Mouse (Mus musculus): Measurements from ENCODE around the gene Ddx19a.
"Not testable (repeated sequence)": the region's sequence is repeated elsewhere in the genome, so short reads cannot be mapped to it uniquely, and the experiment has no call there.

Ddx19a gene

DNA sequence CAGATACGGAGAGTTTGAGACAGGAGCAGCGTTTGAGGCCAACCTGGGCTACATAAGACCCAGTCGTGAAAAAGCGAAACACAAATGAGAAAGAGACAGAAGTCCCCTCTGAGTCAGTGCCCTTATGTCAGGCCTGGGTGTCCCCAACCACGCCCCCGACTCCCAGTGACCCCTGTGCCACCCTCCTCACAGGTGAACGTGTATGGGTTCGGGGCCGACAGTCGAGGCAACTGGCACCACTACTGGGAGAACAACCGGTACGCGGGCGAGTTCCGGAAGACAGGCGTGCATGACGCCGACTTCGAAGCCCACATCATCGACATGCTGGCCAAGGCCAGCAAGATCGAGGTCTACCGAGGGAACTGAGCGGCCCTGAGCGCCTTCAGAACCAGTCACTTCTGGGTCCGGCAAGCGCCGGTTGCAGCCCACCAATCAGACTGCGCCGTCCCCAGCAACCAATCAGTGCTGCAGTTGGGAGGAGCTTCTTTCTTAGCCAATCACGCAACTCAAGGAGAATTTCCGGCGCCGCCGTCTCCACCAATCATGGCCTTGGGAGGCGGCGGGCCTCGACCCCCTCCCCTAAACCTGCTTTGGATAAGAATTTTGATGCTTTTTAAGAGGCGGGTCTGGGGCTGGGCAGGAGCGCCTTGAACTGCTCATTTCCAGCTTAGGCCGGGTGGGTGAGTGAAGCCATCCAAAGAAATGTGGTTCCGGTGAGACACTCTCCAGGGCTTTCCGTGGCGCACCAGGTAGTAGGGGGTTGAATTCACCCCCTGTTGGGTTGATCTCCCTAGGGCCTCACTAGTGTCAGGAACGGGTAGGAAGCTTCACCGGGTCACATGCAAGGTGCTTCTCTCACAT lies 27.5 kb downstream of the Ddx19a start:
- peak; percentile 96 for DNase-seq

DNA sequence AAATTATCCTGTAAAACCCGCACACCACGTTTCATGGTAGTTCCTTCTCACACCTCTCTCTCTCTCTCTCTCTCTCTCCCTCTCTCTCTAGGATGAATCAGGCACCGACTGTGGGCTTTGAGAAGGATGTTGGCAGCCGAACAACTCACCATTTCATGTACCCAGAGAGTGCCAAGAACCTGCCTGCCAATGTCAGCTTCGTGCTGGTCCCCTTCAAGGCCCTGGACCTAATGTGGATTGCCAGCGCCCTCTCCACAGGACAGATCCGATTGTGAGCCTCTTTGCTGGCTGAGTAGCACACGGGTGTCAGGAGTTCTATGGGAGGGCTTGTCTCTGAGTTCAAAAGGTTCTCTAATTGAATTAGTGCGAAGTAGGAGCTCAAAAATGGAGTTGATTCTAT lies 30.3 kb downstream of the Ddx19a start:
- DNase-seq, result no peak

DNA sequence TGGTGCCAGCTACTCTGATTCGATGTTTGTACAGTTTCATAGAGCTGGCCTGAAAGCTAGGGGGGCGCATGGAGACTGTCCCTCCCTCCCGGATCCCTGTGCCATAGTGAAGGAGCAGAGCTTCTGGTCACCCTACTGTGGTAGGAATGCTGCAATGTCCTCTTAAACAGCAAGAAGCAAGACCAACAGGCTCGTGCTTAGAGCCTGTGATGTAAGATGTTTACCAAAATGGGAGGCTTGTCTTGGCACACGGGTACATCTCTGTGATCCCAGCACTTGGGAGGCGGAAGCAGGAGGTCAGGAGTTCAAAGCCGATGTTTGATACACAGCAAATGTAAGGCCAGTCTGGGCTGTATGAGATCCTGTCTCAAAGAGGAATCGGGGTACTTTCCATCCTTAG lies 31.0 kb downstream of the Ddx19a start:
- no peak for DNase-seq

DNA sequence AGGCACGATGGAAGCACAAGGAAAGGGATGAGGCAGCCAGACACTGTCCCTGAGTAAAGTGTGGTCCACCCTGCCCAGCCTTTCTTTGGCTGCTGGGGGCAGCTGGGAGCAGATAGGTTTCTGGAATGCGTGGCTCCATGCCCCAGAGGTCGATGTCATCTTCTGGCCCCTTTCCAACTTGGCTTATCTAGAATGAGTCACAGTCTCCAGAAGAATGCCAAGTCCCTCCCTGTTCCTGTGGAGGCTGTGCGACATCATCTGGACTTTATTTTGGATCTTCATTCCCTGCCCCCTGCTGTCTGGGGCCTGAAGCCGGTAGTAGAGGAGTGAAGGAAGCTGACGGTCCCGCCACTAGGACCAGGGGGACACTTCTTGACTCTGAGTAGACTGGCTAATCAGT lies 32.0 kb downstream of the Ddx19a start:
- peak; percentile 68 for DNase-seq

DNA sequence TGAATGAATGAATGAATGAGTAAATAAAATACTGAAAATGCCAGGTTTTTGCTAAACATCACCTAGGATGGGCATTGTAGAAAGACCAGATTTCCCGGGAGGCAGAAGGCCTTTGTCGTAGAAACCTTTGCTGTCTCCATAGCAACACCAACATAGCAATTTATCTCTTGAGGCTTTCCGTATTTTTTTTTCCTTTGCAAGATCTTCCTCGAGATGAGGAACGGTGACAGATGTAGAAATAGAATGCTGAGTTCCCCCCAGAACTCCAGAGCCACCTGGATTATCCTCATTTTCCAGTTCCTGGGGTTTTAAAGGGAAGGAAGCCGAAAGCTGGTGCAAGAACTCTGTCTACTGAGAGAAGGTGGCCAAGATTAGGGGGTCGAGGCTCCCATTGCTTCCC lies 32.9 kb downstream of the Ddx19a start:
- no peak for DNase-seq

DNA sequence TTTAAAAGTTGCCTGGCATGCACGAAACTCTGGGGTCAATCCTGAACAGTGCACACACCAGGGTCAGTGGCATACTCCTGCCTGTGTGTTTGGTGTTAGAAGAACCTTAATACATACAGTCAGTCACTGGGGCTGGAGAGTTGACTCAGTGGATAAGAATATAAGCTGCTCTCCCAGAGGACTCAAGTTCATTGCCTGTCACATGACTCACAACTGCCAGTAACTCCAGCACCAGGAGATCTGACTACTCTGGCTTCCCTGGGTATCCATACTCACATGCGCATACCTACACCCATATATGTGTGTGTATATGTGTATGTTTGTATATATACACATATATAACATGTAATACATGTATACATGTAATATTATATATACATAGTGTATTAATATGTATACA lies 34.5 kb downstream of the Ddx19a start:
- DNase-seq, result no peak

DNA sequence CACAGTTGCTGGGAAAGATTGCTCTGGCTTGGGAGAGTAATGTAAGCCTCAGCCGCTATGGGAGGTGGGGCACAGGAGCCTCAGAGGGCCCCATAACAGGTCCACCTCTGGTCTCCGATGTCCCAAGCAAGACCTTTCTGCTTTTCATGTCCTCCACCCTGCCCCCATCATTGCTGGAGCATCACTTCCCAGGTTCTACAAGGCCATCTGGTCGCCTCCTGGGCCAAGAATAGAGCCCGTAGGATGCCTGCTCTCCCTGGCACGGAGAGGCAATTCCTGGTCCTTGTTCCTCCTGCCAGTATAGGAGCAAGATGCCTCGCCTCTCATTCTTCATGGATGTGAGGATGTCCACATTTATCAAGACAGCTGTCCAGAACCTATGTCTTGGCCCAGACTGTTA lies 37.7 kb downstream of the Ddx19a start:
- DNase-seq, result no peak

DNA sequence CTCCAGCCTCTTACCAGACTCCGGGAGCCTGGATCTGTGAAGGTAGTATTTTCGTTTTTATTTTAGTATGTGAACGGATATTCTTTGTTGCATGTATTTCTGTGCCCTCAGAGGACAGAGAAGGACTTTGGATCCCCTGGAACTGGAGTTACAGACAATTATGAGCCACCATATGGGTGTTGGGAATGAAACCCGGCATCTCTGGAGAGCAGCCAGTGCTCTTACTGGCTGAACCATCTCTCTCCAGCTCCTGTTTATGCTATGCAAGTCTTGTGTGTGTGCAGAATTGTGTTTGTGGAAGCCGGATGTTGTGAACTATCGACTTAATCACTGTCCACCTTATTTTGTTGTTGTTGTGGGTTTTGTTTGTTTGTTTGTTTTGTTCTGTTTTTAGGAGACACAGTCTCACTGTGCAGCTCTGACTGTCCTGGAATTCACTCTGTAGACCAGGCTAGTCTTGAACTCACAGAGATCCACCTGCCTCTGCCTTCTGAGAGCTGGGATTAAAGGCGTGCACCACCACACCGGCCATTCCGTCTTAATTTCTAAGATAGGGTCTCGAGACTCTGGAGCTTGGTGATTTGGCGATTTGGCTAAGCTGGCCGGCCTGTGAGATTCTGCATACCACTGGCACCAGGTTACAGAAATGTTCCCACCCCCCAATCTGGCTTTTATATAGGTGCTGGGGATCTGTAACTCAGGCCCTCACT lies 38.4 kb downstream of the Ddx19a start:
- DNase-seq, result peak; percentile 68

DNA sequence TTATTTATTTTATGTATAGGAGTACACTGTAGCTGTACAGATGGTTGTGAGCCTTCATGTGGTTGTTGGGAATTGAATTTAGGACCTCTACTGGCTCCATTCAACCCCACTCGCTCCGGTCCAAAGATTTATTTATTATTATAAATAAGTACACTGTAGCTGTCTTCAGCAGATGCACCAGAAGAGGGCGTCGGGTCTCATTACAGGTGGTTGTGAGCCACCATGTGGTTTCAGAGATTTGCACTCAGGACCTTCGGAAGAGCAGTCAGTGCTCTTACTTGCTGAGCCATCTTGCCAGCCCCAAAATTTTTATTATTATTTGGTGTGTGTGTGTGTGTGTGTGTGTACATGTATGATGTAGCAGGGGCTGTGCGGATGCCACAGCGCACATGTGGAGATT lies 39.0 kb downstream of the Ddx19a start:
- not testable (repeated sequence) for DNase-seq

DNA sequence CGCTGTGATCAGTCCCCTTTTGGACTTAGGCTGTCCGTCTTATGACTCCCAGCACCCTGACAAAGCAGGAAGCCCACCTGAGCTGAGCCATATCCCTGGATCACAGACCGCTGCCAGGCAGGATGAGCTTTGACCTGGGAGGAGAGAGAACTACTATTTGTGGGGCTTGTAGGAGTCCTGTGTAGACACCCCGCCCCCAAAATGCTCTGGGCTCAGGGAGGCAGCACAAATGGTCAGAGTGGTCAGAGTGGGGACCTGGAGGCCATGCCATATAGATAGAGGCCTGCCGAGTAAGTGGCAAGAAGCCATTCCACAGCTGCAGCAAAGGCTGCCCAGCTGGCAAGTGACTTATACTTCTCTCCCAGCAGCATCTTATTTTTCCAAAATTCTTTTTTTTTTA lies 39.5 kb downstream of the Ddx19a start:
- DNase-seq, result no peak

DNA sequence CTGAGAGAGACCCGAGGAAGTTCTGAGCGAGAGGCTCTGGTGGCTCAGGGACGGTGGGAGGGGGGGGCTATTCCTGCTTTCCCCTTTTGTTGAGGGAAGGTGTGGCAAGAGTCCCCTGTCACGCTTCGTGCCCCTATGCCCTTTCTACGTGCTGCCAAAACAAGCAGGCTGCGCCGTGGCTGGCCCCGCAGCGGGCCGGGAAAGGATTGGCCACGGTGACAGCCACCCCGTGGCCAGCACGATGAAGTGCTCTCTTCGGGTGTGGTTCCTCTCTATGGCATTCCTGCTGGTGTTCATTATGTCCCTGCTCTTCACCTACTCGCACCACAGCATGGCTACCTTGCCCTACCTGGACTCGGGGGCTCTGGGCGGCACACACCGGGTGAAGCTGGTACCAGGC lies 40.1 kb downstream of the Ddx19a start:
- no peak for DNase-seq

DNA sequence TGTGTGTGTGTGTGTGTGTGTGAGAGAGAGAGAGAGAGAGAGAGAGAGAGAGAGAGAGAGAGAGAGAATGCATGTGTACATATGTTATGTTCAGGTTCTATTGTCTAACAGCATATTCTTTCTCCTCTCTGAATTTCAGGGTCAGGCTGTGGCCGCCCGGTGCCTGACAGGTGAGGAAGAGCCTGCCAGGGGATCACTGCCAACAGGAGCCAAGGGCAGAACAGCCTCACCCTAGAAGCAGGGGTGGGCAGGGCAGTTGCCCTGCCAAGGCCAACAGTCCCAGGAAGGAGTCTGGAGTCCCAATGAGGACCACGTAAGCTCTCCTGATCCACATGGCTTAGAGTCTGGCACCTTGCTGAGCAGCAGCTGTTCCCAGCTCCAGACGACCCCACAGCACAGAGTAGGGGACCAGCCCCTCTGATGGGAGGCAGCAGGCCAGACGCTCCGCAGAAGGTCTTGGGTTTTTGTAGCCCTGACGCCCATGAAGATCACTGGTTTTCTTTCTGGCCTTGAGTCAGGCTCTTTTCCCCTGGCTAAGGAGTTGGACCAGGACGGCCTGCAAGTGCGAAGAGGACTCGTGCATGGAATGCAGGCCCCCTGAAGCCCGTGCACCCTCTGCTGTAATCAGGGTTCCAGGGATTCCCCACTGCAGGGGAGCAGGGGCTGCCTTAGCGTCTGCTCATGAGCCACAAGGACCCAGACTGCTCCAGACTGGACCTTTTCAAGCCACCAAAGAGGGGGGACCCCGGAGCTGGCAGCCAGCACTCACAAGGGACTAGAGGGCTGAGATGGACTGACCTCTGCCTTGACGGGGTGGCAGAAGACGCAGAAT lies 40.8 kb downstream of the Ddx19a start:
- no peak for DNase-seq

DNA sequence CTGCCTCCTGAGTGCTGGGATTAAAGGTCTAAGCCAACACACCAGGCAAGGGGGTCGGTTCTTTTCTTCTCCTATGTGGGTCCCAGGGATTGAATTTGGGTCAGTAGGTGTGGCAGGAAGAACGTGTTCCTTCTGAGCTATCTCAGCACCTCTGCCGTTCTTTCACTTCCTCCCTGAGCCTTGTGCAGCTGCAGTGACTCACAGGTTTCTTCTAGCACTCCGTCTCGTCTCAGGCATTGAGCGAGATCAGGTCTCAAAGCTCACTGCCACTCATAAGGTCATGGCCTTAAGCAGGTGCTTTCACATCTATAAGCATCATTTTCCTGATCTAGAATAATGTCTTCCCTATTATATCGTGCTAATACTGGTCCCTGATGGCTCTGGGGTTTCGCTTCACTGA lies 42.8 kb downstream of the Ddx19a start:
- no peak for DNase-seq

DNA sequence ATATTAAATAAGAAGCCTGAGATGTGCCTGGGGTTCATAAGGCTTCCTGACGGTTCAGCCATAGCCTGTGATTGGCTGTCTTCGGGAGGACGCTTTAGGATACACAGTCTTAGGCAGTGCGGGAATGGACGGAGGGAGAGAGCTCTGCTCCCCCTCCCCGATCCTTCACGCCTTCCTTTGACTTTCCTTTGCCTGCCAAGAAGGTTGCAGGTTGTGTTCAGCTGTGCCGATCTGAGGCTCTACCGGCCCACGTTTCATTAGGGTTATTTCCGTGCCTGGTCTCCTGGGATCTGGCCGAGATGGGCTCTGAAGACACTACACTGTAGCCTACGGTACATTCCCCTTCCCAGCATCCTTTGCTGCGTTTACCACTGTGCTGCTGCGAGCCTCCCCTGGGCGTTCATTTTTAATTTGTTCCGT lies 47.5 kb downstream of the Ddx19a start:
- no peak for DNase-seq

DNA sequence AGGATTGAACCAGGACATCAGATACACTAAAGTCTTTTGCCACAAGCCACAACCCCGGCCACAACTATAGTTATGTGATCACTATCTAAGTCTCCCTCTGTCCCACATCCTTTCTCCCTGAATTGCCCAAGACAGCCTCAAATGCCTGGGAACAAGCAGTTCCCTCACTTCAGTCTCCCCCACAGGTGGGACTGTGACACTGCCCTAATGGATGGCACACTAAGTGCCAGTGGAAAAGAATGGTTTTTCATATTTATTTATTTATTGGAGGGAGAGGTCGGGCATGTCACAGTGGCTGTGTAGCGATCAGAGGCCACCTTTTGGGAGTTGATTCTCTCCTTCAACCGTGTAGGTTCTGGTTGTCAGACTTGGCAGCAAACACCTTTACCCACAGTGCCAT lies 51.9 kb downstream of the Ddx19a start:
- no peak for DNase-seq

DNA sequence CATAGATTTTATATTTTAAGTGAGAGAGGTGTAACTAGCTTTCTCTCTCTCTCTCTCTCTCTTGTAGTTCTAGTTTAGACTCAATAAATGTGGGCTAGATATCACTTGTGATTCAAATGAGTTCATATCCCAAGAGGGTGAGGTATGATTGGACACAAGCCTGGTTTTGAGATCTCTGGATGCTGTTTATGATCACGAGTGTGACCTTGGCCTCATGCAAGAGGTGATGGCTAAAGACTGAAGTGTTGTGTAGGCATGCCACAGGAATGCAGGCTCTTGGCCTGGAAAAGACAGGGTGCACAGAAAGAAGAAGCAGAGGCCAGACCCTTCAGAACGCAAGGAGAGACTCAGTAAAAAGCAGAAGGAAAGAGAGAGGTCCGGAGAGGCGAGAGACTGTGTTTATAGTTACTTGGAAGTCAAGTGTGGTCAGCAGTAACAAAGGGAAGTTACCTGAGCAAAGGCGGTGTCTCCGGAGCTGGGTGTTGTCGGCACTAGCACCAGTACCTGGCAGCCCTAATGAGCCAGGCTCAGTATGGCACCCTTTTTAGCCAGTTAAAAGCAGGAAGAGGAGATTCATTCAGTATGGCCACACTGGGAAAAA lies 53.2 kb downstream of the Ddx19a start:
- no peak for DNase-seq

DNA sequence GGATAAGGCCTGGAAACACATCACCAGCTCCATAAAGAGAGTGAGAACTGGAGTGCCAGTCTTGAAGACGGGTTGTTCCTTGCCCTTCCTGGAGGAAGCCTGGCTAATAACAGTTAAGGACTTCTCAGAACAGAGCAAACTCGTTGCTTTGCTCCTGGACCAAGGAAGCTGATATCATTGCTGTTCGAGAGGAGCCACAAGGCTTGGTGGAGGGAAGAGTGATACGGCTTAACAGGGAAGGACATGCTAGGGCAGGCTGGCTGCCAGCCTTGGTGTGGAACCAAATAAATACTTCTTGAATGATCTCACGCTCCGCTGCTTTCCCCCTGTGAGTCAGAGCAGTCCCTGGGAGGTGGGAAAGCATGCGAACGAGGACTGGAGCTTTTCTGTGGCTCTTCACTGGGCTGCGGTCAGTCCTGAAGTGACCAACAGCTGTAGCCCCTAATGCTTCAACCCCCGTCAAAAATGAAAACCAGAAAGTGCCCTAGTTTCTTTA lies 56.1 kb downstream of the Ddx19a start:
- peak; percentile 51 for DNase-seq

DNA sequence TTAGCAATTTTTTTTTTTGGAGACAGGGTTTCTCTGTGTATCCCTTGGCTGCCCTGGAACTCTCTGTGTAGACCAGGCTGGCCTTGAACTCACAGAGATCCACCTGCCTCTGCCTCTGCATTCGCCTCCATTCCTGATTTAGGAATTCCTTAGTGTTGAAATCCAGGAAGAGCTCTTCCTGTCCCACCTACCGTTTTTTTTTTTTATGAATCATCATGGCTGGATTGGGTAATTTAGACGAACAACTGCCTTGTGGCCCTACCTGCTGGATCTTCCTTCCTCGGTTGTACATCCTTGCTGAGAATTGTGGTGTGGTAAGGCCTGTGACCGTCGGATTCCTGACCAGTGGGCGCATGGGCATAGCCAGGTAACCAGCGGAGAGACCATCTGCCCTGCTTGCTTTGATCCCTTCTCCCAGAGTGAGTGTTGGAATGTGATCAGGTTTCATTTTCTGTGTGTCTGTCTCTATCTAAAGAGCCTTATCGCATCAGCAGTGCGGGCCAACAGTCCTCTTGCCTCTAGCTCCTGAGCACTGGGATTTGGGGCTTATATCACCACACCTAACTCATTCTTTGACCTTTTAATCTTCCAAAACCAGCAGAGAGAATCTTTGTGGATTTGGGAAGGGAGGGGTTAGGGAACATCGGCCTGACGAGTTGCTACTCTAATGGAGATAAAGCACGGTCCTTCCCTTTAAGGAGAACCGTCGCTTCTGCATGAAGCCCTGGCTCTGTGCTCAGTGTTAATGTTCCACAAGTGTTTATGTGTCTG lies 56.7 kb downstream of the Ddx19a start:
- DNase-seq, result no peak

DNA sequence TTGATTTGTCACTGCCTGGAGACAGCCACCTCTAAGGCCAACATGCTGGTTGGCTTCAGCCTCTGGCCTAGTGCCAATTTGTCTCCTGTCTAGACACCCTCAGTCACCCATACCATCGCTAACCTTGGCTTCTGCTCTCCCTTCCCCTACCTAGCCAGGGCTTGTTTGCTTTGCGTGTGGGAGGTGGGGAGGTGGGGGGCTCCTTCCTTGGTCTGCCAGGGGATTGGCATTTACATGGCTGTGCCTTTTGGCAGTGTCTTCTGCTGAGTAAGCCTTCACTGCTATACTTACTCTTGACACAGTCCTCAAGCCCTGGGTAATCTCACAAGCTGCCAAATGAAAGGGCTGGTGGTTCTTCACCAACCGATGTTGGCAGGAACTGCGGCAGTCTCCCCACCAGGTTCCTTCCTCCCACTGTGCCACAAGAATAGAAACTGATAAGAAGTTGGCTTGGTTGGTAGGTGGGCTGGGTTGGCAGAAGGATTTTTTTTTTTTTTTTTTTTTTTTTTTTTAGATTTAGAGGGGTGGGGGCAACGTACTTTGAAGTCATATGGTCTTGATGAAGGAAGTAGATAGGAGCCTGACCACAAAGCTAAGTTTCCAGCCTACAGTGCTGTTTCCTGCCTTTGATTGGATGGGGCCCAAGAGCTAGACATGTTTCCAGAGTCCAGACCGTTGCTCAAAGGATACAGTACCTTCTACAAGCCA lies 58.6 kb downstream of the Ddx19a start:
- peak; percentile 89 for DNase-seq

DNA sequence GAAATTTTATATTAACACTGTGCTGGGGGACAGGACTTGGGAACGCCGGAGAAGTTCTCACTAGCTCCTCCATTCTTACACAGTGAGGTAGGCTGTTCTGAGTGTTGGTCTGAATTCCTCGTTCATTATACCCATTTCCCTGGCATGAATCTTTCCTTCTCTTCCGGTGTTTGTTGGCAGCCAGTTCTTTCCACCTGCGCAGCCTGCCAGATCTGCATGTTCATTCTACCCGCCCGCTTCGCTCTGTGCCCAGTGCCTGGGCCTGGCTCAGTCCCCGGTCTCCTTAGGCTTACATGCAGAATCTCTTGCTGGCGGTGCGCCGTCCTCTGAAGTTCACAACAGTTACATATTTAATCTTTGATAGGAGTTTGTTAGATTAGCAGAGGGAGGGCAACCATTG lies 61.4 kb downstream of the Ddx19a start:
- DNase-seq, result peak; percentile 63

DNA sequence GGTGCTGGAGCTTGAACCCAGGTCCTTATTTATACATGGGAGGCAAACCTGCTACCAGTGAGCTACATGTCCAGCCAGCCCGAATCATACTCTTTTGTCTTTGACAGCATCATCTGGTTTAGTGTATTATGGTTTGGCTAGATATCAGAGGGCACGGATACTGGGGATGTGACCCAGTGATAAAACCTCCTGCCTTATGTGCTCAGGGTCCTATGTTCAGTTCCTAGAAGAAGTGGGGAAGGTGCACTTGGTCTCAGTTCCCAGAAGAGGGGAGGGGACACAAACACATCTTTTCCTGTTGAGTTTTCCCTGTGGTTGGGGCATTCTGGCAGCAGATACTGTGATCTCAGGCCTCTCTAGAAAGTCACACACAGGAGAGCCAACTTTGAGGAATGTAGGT lies 64.3 kb downstream of the Ddx19a start:
- no peak for DNase-seq

Data from layer of hippocampus, adult 9-11 months (tissue).